Mouse (Mus musculus): ENCODE measurements at regions not wholly inside any gene's neighbourhood (a gene's known extent, or its start where the extent isn't known, plus 50 kb on each side); places are given as distances from the start of the nearest gene placed in this dataset.

DNA sequence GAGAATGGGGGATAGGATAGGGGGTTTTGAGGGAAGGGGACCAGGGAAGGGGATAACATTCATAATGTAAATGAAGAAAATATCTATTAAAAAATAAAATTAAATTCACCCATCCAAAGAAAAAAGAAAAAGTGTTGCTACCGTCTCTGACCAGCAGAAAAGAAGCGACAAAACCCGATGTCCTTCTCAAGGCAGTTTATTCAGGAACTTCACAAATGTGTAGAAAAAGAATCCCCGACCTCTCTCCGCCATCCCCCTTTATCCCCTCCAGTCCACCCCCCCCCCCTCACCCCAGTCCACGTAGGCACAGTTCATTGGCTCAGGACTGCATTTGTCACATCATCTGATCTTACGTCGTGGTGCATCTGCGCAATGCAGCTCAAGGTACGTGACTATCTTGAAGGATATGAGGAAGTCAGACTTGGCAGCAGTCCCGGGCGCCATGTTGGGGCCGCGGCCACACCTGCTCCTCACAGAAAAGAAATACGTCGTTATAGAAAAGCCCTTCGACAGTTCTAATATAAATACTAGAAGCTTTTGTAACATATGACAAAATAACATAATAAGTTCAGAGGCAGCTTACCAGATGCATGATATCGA is 750.3 kb downstream of the Kcnj2 start:
- ATAC-seq (replicated peaks in 1 of 2; ENCODE audit: insufficient read depth in 1 of 2, low FRiP score in 2 of 2, low TSS enrichment in 1 of 2, low read depth in 1 of 2, poor library complexity in 2 of 2, severe bottlenecking in 2 of 2): no peak

DNA sequence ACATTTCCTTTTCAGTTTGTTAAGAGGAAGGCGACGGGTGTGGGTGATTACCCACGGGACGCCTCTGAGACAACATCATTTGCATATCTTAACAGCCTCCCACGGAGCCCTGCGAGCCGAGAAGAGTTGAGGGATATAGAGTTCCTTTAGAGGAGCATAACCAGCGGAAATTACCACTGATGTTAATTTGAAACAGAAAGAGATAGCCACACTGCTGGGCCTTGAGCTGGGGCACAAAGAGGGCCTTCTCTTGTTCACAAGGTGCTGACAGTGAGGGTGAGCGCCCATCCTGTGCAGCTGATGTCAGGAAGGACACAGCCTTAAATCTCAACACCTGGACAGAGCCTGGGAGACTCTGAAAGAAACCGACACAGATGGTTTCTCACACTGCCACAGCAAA is 752.2 kb downstream of the Kcnj2 start:
- no peak for ATAC-seq (replicated peaks in 1 of 2; ENCODE audit: insufficient read depth in 1 of 2, low FRiP score in 2 of 2, low TSS enrichment in 1 of 2, low read depth in 1 of 2, poor library complexity in 2 of 2, severe bottlenecking in 2 of 2)

DNA sequence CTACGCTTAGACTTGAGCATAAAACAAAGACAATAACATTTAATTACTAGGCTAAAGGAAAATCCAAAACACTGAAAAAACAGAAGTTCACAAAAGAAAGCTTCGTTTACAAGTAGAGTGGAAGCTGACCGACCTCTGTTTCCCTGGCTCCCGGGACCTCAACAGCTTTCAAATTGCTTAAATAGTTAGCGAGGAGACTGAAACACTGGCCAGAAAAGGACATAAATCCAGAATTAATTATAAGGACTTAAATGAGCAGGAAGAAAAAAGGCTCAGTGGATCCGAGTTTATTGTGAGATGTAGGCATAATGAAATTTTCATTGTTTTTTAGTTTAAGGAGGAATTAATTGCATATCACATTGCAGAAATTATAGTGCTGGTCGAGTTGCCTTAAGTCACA is 754.4 kb downstream of the Kcnj2 start:
- ATAC-seq (replicated peaks in 1 of 2; ENCODE audit: insufficient read depth in 1 of 2, low FRiP score in 2 of 2, low TSS enrichment in 1 of 2, low read depth in 1 of 2, poor library complexity in 2 of 2, severe bottlenecking in 2 of 2): no peak

DNA sequence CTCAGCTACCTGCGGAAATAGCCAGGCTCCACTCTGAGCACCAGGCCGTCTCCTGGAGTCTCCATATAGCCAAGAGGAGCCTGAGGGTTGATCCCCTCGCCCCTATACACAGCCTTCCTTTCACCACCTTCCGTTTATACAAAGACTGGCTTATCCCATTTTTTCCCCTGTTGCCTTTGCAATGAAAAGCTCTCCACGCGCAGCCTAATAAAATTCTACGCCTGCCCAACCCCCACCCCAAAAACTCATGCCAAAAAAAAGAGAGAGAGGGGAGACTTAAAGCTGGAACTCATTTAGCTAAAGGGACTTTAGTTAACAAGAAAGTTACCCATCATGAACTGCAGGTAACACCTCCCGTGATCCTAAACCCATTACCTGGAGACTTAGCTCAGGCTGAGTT is 762.5 kb downstream of the Kcnj2 start:
- no peak for ATAC-seq (replicated peaks in 1 of 2; ENCODE audit: insufficient read depth in 1 of 2, low FRiP score in 2 of 2, low TSS enrichment in 1 of 2, low read depth in 1 of 2, poor library complexity in 2 of 2, severe bottlenecking in 2 of 2)

DNA sequence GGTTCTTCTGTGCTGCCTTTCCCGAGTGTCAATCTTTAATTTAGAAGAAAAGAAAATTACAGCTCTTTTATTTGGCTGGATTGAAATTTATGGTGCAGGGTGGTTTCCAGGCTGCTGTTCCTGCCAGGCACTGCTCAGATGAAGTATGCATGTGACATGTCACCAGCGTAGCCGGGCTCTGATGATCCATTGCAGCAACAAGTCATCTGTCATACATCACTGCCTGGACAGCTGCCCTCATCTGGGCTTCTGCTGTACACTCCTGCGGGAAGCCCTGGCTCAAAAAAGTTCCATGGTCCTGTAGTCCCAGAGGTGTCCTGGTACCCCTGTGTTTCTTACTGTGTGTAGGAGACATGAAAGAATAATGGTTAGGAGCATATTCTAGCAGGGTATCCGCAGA is 773.0 kb downstream of the Kcnj2 start:
- no peak for ATAC-seq (replicated peaks in 1 of 2; ENCODE audit: insufficient read depth in 1 of 2, low FRiP score in 2 of 2, low TSS enrichment in 1 of 2, low read depth in 1 of 2, poor library complexity in 2 of 2, severe bottlenecking in 2 of 2)

DNA sequence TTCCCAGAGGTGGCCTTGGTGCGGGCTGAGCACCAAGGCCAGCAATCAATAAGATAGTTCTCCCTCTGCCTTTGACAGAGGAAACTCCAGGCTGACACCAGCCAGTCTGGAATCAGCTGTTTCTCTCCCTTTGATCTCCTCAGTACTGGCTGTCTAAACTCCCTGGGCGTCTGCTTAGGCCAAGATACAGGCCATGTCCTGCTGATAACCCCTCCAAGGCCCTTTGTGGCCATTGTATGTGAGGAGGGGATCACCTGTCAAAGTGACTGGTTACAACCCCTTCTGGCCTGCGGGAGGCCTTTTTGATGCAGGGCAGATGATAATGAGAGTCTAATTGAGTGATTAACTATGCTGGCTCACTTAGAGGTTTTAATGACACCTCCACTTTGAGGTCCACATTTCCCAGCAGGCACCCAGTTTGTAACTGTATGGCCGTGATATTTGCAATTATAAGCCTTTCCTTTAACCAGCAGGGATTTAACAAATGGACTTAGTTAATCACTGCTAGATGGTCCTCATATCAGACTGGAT is 777.8 kb downstream of the Kcnj2 start:
- ATAC-seq (replicated peaks in 1 of 2; ENCODE audit: insufficient read depth in 1 of 2, low FRiP score in 2 of 2, low TSS enrichment in 1 of 2, low read depth in 1 of 2, poor library complexity in 2 of 2, severe bottlenecking in 2 of 2): no peak

DNA sequence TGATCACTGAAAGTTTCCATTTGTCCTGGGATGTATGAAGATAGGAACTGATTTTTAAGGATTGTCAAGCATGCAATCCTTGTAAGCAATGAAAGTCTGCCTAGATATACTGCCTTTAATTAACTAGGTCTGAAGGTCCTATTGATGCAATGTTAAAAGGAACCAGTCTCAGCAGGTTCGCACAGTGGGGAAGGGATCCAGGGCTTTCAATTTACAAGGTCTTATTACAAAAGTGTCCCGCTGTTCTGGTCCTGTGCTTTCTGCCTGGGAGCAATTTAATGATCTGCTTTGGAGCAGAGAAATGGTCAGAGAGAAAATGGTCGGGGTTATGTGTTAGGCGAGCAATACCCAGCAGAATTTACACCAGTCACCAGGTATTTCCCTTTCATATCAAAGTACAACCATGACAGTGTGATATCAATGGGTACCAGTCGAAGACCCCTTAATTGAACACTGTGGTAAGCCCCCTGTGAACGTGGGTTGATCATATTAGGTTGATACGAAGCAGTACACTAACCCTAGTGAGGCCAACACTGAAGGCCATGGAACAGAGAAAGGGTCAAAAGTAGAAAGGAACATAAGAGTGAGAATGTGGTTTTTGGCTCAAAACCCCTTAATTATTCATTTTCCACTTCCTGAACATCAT is 778.5 kb downstream of the Kcnj2 start:
- ATAC-seq (replicated peaks in 1 of 2; ENCODE audit: insufficient read depth in 1 of 2, low FRiP score in 2 of 2, low TSS enrichment in 1 of 2, low read depth in 1 of 2, poor library complexity in 2 of 2, severe bottlenecking in 2 of 2): no peak

DNA sequence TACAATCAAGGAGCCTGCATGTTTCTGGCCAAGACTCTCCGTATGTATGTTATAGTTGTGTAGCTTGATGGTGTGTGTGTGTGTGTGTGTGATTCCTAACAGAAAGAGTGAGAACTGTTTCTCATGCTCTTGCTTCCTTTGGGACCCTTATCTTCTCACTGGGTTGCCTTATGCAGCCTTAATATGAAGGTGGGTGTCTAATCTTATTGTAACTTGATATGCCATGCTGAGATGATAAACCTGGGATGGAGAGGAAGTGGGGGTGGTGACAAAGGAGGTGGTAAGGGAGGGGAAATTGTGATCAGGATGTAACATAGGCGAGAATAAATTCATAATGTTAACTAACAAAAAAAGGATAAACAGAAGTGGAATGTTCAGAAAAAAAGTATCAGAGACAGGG is 791.3 kb downstream of the Kcnj2 start:
- no peak for ATAC-seq (replicated peaks in 1 of 2; ENCODE audit: insufficient read depth in 1 of 2, low FRiP score in 2 of 2, low TSS enrichment in 1 of 2, low read depth in 1 of 2, poor library complexity in 2 of 2, severe bottlenecking in 2 of 2)

DNA sequence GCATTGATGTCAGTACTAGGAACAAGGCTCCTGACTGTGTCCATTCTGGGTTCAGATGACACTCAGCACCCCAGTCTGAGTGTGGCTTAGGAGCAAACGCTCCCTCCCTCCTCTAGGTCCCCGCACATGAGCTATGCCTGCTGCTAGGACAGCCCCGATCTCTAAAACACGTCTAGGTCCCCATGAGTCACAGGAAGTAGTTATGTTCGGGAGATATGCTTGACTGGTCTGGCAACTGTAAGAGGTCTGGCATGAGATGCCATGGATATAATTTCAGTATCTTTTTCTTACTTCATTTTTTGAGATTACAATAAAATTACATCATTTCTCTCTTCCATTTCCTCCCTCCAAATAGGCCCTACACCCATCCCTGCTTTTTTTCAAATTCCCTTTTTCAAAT is 792.1 kb downstream of the Kcnj2 start:
- ATAC-seq (replicated peaks in 1 of 2; ENCODE audit: insufficient read depth in 1 of 2, low FRiP score in 2 of 2, low TSS enrichment in 1 of 2, low read depth in 1 of 2, poor library complexity in 2 of 2, severe bottlenecking in 2 of 2): no peak

DNA sequence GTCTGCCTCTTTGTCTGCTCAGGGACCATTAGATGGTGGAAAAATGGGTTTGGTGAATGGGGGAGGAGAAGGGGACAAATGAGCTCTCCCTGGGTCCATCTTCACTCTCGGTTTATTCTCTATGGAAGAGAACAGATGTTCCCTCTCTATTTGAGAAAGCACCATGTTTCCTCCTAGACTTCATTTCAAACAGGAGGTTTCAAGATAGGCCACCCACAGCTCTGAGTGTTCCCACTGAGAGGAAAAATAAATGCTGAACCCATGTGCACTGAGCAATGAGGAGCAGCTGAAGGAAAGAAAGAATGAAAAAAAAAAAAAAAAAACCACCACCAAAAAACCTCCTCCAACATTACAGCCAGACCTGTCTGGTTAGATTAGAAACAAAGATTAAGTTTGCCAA is 799.2 kb downstream of the Kcnj2 start:
- no peak for ATAC-seq (replicated peaks in 1 of 2; ENCODE audit: insufficient read depth in 1 of 2, low FRiP score in 2 of 2, low TSS enrichment in 1 of 2, low read depth in 1 of 2, poor library complexity in 2 of 2, severe bottlenecking in 2 of 2)

DNA sequence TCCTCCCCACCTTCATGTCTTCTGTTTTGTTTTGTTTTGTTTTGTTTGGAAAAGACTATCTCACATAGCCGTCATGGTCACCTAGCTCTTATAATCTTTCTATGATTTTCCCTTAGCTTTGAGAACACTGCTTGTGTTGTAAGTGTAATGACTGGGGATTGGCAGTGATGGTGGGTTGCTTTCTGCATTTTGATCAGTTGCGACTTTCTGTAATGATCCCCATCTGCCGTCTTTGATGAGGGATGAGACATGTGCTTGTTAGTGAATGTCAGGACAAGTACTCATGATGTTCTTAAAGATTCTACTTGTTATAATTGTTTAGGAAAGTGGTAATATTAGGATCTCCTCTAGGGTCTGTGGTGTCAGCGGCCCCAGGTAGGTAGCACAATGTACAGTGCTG is 809.4 kb downstream of the Kcnj2 start:
- ATAC-seq (replicated peaks in 1 of 2; ENCODE audit: insufficient read depth in 1 of 2, low FRiP score in 2 of 2, low TSS enrichment in 1 of 2, low read depth in 1 of 2, poor library complexity in 2 of 2, severe bottlenecking in 2 of 2): no peak

DNA sequence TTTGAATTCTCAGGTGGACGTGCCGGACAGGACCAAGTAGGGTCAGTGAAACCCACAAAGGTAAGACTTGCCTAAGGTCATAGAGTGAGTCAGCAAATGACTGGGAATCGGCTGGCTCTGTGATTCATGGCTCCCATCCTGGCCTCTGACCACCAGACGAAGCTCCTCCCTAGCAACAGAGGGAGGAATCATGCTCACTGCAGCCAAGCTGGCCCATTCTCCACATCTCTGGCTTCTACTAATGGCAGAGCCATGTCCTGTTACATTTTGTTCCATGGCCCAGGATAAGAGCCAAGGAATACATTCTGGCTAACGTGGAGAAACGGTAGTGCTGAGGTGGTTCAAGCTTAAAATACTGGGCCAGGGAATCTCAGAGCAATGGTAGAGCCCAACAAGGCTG is 814.2 kb downstream of the Kcnj2 start:
- ATAC-seq (replicated peaks in 1 of 2; ENCODE audit: insufficient read depth in 1 of 2, low FRiP score in 2 of 2, low TSS enrichment in 1 of 2, low read depth in 1 of 2, poor library complexity in 2 of 2, severe bottlenecking in 2 of 2): no peak

DNA sequence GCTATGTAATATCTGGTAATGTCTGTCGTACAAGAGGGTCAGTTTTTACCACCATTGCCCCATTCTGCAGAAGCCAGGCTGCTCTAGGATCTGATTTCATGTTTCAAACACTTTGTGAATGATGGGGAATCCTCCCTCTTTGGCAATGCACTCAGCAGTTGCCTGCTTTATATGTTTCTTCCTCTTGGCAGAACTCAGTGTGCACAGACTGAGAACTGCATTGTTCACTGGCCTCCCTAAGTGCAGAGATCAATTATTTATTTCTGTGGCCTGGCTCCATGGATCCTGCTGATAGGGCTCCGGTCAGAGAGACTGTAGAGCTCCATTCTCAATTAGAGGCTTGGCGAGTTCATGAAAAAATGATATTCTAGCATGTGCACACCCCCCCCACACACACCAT is 824.1 kb downstream of the Kcnj2 start:
- ATAC-seq (replicated peaks in 1 of 2; ENCODE audit: insufficient read depth in 1 of 2, low FRiP score in 2 of 2, low TSS enrichment in 1 of 2, low read depth in 1 of 2, poor library complexity in 2 of 2, severe bottlenecking in 2 of 2): no peak

DNA sequence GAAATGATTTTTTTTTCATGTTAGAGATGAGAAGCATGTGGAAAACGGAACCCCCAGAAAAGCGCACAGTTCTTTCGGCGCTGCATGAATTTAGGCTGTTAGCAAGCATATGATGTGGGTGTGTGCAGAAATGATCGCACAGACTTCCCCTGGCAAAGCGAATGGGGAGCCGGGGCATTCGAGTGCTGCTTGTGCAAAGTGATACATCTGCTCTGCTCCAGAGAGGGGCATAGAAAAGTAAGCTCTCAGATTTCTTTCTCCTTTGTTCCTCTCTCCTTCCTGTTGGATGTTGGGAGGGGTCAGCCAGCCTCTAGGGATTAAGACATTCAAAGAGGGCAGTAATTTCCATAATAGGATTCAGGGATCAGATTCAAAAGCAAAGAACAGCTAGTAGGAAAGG is 827.9 kb downstream of the Kcnj2 start:
- ATAC-seq (replicated peaks in 1 of 2; ENCODE audit: insufficient read depth in 1 of 2, low FRiP score in 2 of 2, low TSS enrichment in 1 of 2, low read depth in 1 of 2, poor library complexity in 2 of 2, severe bottlenecking in 2 of 2): no peak

DNA sequence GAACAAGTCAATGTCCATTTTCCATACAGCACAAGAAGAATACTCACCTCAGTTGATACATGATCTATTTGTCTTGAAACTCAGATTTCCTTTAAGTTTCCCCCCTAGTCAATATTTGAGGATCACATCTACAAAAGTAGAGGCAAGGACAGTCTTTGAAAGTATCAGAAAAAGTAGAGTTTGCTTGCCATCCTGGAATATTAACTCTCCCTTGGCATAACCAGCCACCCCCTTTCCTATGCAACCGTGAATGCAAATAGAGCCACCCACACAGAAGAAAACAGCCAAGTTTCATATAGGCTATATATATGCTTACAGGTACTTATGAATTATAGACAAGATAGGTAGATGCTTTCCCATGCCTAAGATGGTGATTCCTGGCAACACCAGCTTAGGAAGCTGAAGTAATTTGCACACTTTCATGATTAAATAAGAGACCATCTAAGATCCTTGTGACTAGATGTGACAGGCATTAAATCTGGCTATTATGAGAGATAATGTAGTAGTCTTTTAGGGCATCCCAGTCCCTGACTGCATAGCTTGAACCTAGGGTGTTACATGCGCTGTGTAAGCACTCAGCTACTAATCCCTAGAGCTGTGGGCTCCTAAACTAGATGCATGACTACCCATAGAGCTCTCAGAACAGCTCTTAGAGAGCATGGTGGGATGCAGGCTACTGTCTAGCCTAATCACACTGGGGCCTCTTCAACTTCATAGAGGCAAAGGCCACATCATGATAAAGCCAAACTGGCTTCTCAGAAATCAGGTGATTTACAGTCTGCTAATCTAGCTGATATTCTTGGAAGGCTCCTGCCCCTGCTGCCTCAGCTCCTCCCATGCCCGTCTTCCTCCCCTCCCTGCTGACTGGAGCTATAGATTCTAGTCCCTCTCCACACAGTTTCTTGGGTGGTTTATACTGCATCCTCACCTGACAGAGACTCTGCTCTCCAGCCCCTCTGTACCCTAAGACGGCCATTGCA is 829.5 kb downstream of the Kcnj2 start:
- no peak for ATAC-seq (replicated peaks in 1 of 2; ENCODE audit: insufficient read depth in 1 of 2, low FRiP score in 2 of 2, low TSS enrichment in 1 of 2, low read depth in 1 of 2, poor library complexity in 2 of 2, severe bottlenecking in 2 of 2)

DNA sequence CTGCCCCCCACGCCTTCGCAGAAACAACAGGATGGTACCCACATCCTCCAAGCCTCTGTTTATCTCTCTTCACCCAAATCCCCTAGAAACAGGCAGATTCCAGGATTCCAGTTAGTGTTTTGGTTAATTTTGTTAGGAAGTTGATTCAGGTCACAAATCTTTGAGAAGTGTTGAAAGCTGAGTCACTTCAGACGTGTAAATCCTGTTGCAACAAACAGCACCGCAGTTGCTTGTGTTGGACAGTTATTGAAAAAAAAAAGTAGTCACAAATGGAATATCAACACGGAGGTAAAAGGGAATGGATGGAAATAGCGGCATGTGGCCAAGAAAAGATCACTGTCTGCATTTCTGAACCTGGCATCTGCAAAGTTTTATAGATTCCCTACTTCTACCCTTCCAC is 831.0 kb downstream of the Kcnj2 start:
- ATAC-seq (replicated peaks in 1 of 2; ENCODE audit: insufficient read depth in 1 of 2, low FRiP score in 2 of 2, low TSS enrichment in 1 of 2, low read depth in 1 of 2, poor library complexity in 2 of 2, severe bottlenecking in 2 of 2): no peak

DNA sequence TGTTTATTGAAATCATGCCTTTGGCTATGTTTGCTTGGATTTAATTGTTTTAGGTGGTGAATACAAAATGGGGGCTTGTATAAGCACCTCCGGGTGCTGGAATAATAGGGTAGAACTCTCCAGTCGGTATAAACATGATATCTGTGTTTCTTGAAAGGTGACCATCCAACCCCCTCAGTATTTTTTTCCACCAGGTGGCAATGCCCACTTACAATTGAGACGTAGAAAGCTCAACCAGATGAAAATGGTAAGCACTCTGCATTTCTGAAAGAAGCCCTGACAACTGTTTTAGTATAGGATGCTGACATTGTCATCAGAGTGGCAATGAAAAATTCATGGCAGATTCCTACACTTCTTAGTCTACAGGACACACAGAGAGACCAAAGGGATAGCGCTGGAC is 838.1 kb downstream of the Kcnj2 start:
- no peak for ATAC-seq (replicated peaks in 1 of 2; ENCODE audit: insufficient read depth in 1 of 2, low FRiP score in 2 of 2, low TSS enrichment in 1 of 2, low read depth in 1 of 2, poor library complexity in 2 of 2, severe bottlenecking in 2 of 2)

DNA sequence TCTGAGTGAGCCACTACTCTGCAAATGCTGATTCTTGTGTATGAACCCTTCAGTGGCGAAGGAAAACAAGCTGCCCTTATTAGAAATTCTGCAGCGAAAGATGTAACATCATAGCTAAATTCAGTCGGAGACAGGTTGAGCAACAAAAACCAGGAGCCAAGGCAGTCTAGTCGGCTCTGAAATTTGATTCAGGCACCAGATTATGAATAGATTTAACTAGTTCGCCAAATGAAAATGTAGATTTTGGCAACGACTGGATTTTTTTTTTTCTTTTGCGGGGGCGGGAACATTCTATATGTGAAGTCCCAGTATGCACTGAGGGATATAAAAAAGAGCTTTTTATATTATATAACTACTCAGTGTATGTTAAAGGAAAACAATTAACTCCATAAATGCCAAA is 847.9 kb downstream of the Kcnj2 start:
- ATAC-seq (replicated peaks in 1 of 2; ENCODE audit: insufficient read depth in 1 of 2, low FRiP score in 2 of 2, low TSS enrichment in 1 of 2, low read depth in 1 of 2, poor library complexity in 2 of 2, severe bottlenecking in 2 of 2): no peak
